ENCODE assay signal across 18 mouse cellular contexts in the genomic region with DNA sequence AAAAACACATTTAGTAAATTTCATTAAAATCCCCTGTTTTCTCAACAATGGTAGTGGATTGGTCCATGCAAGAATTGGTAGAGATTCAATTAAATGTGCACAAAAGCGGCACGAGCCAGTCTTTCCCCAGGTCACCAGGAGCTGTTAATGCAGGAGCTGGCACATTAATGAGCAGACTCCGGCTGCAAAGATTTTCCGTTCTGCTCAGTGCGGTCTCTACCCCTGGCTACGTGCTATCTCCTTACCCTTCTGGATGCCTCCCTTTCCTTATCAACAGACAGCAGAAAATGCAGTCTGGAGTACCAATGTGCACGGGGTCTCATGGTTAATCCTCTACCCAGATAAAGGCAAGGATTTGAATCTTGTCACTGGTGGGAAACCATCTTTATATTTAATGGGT. TPM values are rescaled to one million over a fixed set of nuclear protein-coding genes. Genes with fewer than 3 reads are reported as not detected.
A peak's percentile ranks its signal among the peaks of the same experiment; 100 is the strongest.
DNase-seq lines count a peak whose midpoint lies in the region; ATAC-seq lines count a peak whose summit lies in the region.
"Had no signal": no experiment of that assay in that cellular context is flagged by ENCODE, and none has a peak within 500 bp of the region (broad histone marks: within the 10 kb centered on the region; RNA-seq: fewer than 3 reads in every experiment).

No protein-coding gene starts in this region.

- H3K9ac ChIP-seq in forebrain, embryonic 16.5 days (replicated peaks; ENCODE audit: low read depth, low read length) = 0 out of 2 replicates have a peak overlapping the region, but pooled peaks have one; percentile 17
- no peak overlapping the region for H3K9ac ChIP-seq in forebrain, embryonic 13.5 days
- no peak overlapping the region for H3K9ac ChIP-seq in hindbrain, embryonic 12.5 days
- H3K9ac ChIP-seq in midbrain, embryonic 12.5 days (replicated peaks) = no peak overlapping the region
- H3K9ac ChIP-seq: embryonic facial prominence, embryonic 12.5 days; liver, postnatal 0 days; neural tube, embryonic 12.5 days had no signal

- no peak overlapping the region for H3K27ac ChIP-seq in forebrain, embryonic 16.5 days (ENCODE audit: low read length)
- H3K27ac ChIP-seq in forebrain, embryonic 13.5 days = no peak overlapping the region
- H3K27ac ChIP-seq in hindbrain, embryonic 12.5 days = no peak overlapping the region
- no peak overlapping the region for H3K27ac ChIP-seq in hindbrain, embryonic 10.5 days
- H3K27ac ChIP-seq in midbrain, embryonic 12.5 days (replicated peaks) = no peak overlapping the region; the same call in 1 of the 2 replicates
- H3K27ac ChIP-seq: embryonic facial prominence, embryonic 12.5 days; neural tube, embryonic 12.5 days; stomach, postnatal 0 days had no signal

- no peaks in the 10 kb centered on the region for H3K9me3 ChIP-seq in forebrain, embryonic 16.5 days (ENCODE audit: control insufficient read depth, low read length)
- no peaks in the 10 kb centered on the region for H3K9me3 ChIP-seq in forebrain, embryonic 13.5 days (replicated peaks)
- H3K9me3 ChIP-seq in hindbrain, embryonic 12.5 days (replicated peaks) = no peaks in the 10 kb centered on the region
- H3K9me3 ChIP-seq in hindbrain, embryonic 10.5 days = no peaks in the 10 kb centered on the region
- no peaks in the 10 kb centered on the region for H3K9me3 ChIP-seq in midbrain, embryonic 12.5 days
- H3K9me3 ChIP-seq: embryonic facial prominence, embryonic 12.5 days; neural tube, embryonic 12.5 days had no signal

- WGBS in forebrain, embryonic 16.5 days = 22% methylated on average over 7 of the region's 7 CpGs
- 28% methylated on average over 7 of the region's 7 CpGs for WGBS in forebrain, embryonic 13.5 days
- WGBS in hindbrain, embryonic 12.5 days = 59% methylated on average over 7 of the region's 7 CpGs
- 72% methylated on average over 7 of the region's 7 CpGs for WGBS in hindbrain, embryonic 10.5 days
- WGBS in midbrain, embryonic 12.5 days = 42% methylated on average over 7 of the region's 7 CpGs

- DNase-seq in hindbrain, embryonic 10.5 days (ENCODE audit: low spot score) = no peak
- no peak for DNase-seq in yolk sac, embryonic 10.5 days (ENCODE audit: low spot score)
- DNase-seq in embryo, embryonic 10 days (ENCODE audit: low spot score) = no peak
- DNase-seq: adrenal gland, adult 8-10 months; cerebellum, adult 2 months; kidney, adult 8-10 months; liver; liver, postnatal 0 days; right cerebral cortex, postnatal 25 days had no signal

- ATAC-seq in forebrain, embryonic 16.5 days = no peak
- ATAC-seq in forebrain, embryonic 13.5 days = no peak
- ATAC-seq in hindbrain, embryonic 12.5 days (ENCODE audit: low FRiP score) = peak; percentile 46; the same call in 1 of the 2 replicates
- ATAC-seq in common myeloid progenitor, adult 5-6 weeks (replicated peaks; ENCODE audit: low read depth, poor library complexity, severe bottlenecking) = peak; percentile 52; the same call in 1 of the 2 replicates
- peak; percentile 54; the same call in 1 of the 2 replicates for ATAC-seq in midbrain, embryonic 12.5 days (ENCODE audit: low FRiP score, low read depth)
- ATAC-seq: liver, postnatal 0 days had no signal

- peaks cover 3% of the 10 kb centered on the region; the same call in 1 of the 2 replicates for H3K4me1 ChIP-seq in forebrain, embryonic 16.5 days (replicated peaks; ENCODE audit: control insufficient read depth, insufficient read depth, low read length)
- 0 out of 2 replicates have a peak, but pooled peaks cover 3% of the 10 kb centered on the region for H3K4me1 ChIP-seq in forebrain, embryonic 13.5 days
- H3K4me1 ChIP-seq in hindbrain, embryonic 12.5 days = peaks cover 5% of the 10 kb centered on the region
- 0 out of 2 replicates have a peak, but pooled peaks cover 4% of the 10 kb centered on the region for H3K4me1 ChIP-seq in hindbrain, embryonic 10.5 days (replicated peaks)
- peaks cover 3% of the 10 kb centered on the region; the same call in 1 of the 2 replicates for H3K4me1 ChIP-seq in midbrain, embryonic 12.5 days
- H3K4me1 ChIP-seq: embryonic facial prominence, embryonic 12.5 days; neural tube, embryonic 12.5 days had no signal

- no peak overlapping the region for H3K4me2 ChIP-seq in forebrain, embryonic 16.5 days (ENCODE audit: low read length)
- H3K4me2 ChIP-seq in forebrain, embryonic 13.5 days = no peak overlapping the region; the same call in 1 of the 2 replicates
- no peak overlapping the region for H3K4me2 ChIP-seq in hindbrain, embryonic 12.5 days (replicated peaks)
- H3K4me2 ChIP-seq in midbrain, embryonic 12.5 days (replicated peaks) = no peak overlapping the region
- H3K4me2 ChIP-seq: embryonic facial prominence, embryonic 12.5 days; neural tube, embryonic 12.5 days had no signal

- H3K36me3 ChIP-seq in forebrain, embryonic 16.5 days (ENCODE audit: control insufficient read depth, insufficient read depth) = no peaks in the 10 kb centered on the region
- H3K36me3 ChIP-seq in forebrain, embryonic 13.5 days (ENCODE audit: poor library complexity, severe bottlenecking) = no peaks in the 10 kb centered on the region
- no peaks in the 10 kb centered on the region for H3K36me3 ChIP-seq in hindbrain, embryonic 12.5 days
- H3K36me3 ChIP-seq in hindbrain, embryonic 10.5 days = no peaks in the 10 kb centered on the region
- H3K36me3 ChIP-seq in midbrain, embryonic 12.5 days = no peaks in the 10 kb centered on the region
- H3K36me3 ChIP-seq: embryonic facial prominence, embryonic 12.5 days; neural tube, embryonic 12.5 days had no signal

- H3K27me3 ChIP-seq in forebrain, embryonic 16.5 days (replicated peaks; ENCODE audit: control insufficient read depth, insufficient read depth, low read length) = no peaks in the 10 kb centered on the region
- no peaks in the 10 kb centered on the region for H3K27me3 ChIP-seq in forebrain, embryonic 13.5 days
- no peaks in the 10 kb centered on the region for H3K27me3 ChIP-seq in hindbrain, embryonic 12.5 days
- H3K27me3 ChIP-seq in hindbrain, embryonic 10.5 days (ENCODE audit: insufficient read depth, poor library complexity, severe bottlenecking) = no peaks in the 10 kb centered on the region
- H3K27me3 ChIP-seq in midbrain, embryonic 12.5 days = no peaks in the 10 kb centered on the region
- H3K27me3 ChIP-seq: embryonic facial prominence, embryonic 12.5 days; neural tube, embryonic 12.5 days had no signal

- H3K4me3 ChIP-seq in forebrain, embryonic 16.5 days (replicated peaks; ENCODE audit: low read length) = no peak overlapping the region
- H3K4me3 ChIP-seq in forebrain, embryonic 13.5 days = no peak overlapping the region
- H3K4me3 ChIP-seq in hindbrain, embryonic 12.5 days = no peak overlapping the region
- no peak overlapping the region for H3K4me3 ChIP-seq in hindbrain, embryonic 10.5 days
- no peak overlapping the region for H3K4me3 ChIP-seq in midbrain, embryonic 12.5 days
- H3K4me3 ChIP-seq: embryonic facial prominence, embryonic 12.5 days; neural tube, embryonic 12.5 days had no signal

RNA-seq across cellular contexts. Expression of a gene that starts 9.2 kb away (rescaled TPM):
- polyA plus RNA-seq in forebrain, embryonic 16.5 days (2015; fragmentation: Nextera tagmentation; extraction: Ambion mirVana) = 92.2 and 99.1 TPM in 2 replicates
- 63.0 and 64.3 TPM in 2 replicates for polyA plus RNA-seq in forebrain, embryonic 13.5 days (2015; fragmentation: Nextera tagmentation; extraction: Ambion mirVana)
- 82.4 and 99.6 TPM in 2 replicates for polyA plus RNA-seq in hindbrain, embryonic 12.5 days (2016; fragmentation: Nextera tagmentation; extraction: Ambion mirVana)
- polyA plus RNA-seq in hindbrain, embryonic 10.5 days (2016; fragmentation: Nextera tagmentation; extraction: Ambion mirVana) = 28.2 and 44.4 TPM in 2 replicates
- 0.73 and 0.87 TPM in 2 replicates for total RNA-seq in common myeloid progenitor, adult 5-6 weeks (2017)
- polyA plus RNA-seq in midbrain, embryonic 12.5 days (2016; fragmentation: Nextera tagmentation; extraction: Ambion mirVana) = 58.5 and 69.5 TPM in 2 replicates

RNA-seq across cellular contexts. Expression of a gene that starts 48.1 kb away (rescaled TPM):
- polyA plus RNA-seq in forebrain, embryonic 16.5 days (2015; fragmentation: Nextera tagmentation; extraction: Ambion mirVana) = 1,188 and 1,480 TPM in 2 replicates
- 833 and 867 TPM in 2 replicates for polyA plus RNA-seq in forebrain, embryonic 13.5 days (2015; fragmentation: Nextera tagmentation; extraction: Ambion mirVana)
- 592 and 600 TPM in 2 replicates for polyA plus RNA-seq in hindbrain, embryonic 12.5 days (2016; fragmentation: Nextera tagmentation; extraction: Ambion mirVana)
- 287 and 400 TPM in 2 replicates for polyA plus RNA-seq in hindbrain, embryonic 10.5 days (2016; fragmentation: Nextera tagmentation; extraction: Ambion mirVana)
- total RNA-seq in common myeloid progenitor, adult 5-6 weeks (2017) = 1.2 and 1.5 TPM in 2 replicates
- polyA plus RNA-seq in midbrain, embryonic 12.5 days (2016; fragmentation: Nextera tagmentation; extraction: Ambion mirVana) = 559 and 602 TPM in 2 replicates
- total RNA-seq: monocyte, adult 5-6 weeks had no signal

Comparison
In these comparisons a context has a peak if more than half of its experiments do, and no peak if none do; other contexts are left out.
1. ATAC-seq: peak in hindbrain, embryonic 12.5 days (single experiment), common myeloid progenitor, adult 5-6 weeks (single experiment) and midbrain, embryonic 12.5 days (single experiment); none in forebrain, embryonic 16.5 days (single experiment) and forebrain, embryonic 13.5 days (single experiment).